Mouse (Mus musculus) G1E (cell line): Measurements from ENCODE around the gene Cep44.

ENCODE experiments used
- CTCF ChIP-seq: IDR thresholded peaks from 2 replicates; pipeline ENCODE4 v1.5.1; 2012; ENCODE audit warnings: low read depth, low read length, inconsistent platforms, mixed read lengths
- GATA1 ChIP-seq: IDR thresholded peaks from 2 replicates; pipeline ENCODE4 v1.6.1; 2012; ENCODE audit warnings: borderline replicate concordance, low read length, inconsistent platforms, mixed read lengths
- GATA2 ChIP-seq: IDR thresholded peaks from 2 replicates; pipeline ENCODE4 v1.6.1; 2012; ENCODE audit warnings: low read depth, low read length, inconsistent platforms, borderline replicate concordance
- TAL1 ChIP-seq: conservative IDR thresholded peaks from 2 replicates; pipeline ENCODE4 v1.6.1; 2012; ENCODE audit warnings: low read depth, low read length, inconsistent platforms, mixed read lengths

DNA sequence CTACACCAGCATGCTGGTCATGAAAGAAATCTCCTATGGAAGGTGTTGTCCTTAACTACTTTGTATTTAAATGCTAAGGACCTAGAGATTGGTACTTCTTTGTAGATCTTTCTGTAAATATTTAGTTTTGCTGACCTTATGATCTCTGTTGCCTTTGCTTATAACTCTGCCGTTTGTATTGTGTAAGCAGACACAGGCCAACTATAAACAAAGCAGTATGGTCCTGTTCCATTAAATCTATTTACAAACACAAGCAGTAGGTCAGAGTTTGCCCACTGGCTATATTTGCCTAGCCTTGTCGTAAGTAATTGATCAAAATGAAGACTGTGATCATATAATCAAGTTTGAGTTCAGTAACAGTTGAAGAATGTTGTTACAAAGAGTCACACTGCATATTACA, 38.2 kb upstream of the Cep44 start:
- TF ChIP-seq CTCF, result no peak
- TF ChIP-seq GATA1, result no peak
- TF ChIP-seq TAL1, result no peak
- TF ChIP-seq GATA2, result no peak
